In genomic region chr15:96817626-96818025, GRCm38 (mm10) we compare ENCODE assay signal across 22 mouse cellular contexts.
"Had no signal": no experiment of that assay in that cellular context is flagged by ENCODE, and none has a peak within 500 bp of the region (broad histone marks: within the 10 kb centered on the region; RNA-seq: fewer than 3 reads in every experiment).

No protein-coding gene starts in this region.

- H3K36me3 ChIP-seq: liver, embryonic 13.5 days; liver, embryonic 15.5 days; midbrain, embryonic 13.5 days; midbrain, embryonic 15.5 days; neural tube, embryonic 13.5 days; neural tube, embryonic 15.5 days had no signal

- H3K4me2 ChIP-seq: liver, embryonic 13.5 days; liver, embryonic 15.5 days; midbrain, embryonic 11.5 days; midbrain, embryonic 13.5 days; midbrain, embryonic 15.5 days; neural tube, embryonic 13.5 days; neural tube, embryonic 15.5 days had no signal

- DNase-seq: liver, embryonic 13.5 days; liver, postnatal 0 days; lung, adult 2 months; lung, postnatal 10 days; lung, postnatal 36 days; retina, postnatal 1 day; right cerebral cortex, adult 18-20 months; right cerebral cortex, postnatal 25 days; right cerebral cortex, postnatal 4 days; spleen, adult 18-20 months; thymus, adult 18-20 months; thymus, postnatal 14 days; thymus, postnatal 36 days had no signal

- H3K4me1 ChIP-seq: liver, embryonic 15.5 days; midbrain, embryonic 13.5 days; midbrain, embryonic 15.5 days; neural tube, embryonic 13.5 days; neural tube, embryonic 15.5 days had no signal

- H3K27me3 ChIP-seq: liver, embryonic 13.5 days; liver, embryonic 15.5 days; megakaryocyte, embryonic 14.5 days; midbrain, embryonic 13.5 days; midbrain, embryonic 15.5 days; neural tube, embryonic 13.5 days; neural tube, embryonic 15.5 days had no signal

- H3K9me3 ChIP-seq: liver, embryonic 13.5 days; liver, embryonic 15.5 days; midbrain, embryonic 15.5 days; neural tube, embryonic 15.5 days had no signal

- ATAC-seq: liver, postnatal 0 days; midbrain, embryonic 13.5 days; midbrain, embryonic 15.5 days had no signal

- H3K27ac ChIP-seq: liver, embryonic 13.5 days; liver, embryonic 15.5 days; macrophage; midbrain, embryonic 13.5 days; midbrain, embryonic 15.5 days; neural tube, embryonic 13.5 days; neural tube, embryonic 15.5 days had no signal

- H3K4me3 ChIP-seq: liver, embryonic 13.5 days; liver, embryonic 15.5 days; midbrain, embryonic 13.5 days; midbrain, embryonic 15.5 days; myocyte; neural tube, embryonic 13.5 days; neural tube, embryonic 15.5 days had no signal

- H3K9ac ChIP-seq: liver, embryonic 13.5 days; liver, embryonic 15.5 days; liver, postnatal 0 days; midbrain, embryonic 13.5 days; midbrain, embryonic 15.5 days; neural tube, embryonic 13.5 days; neural tube, embryonic 15.5 days had no signal
